Mouse (Mus musculus): Measurements from ENCODE around the gene Aadacl2. TPM values are rescaled to one million over a fixed set of nuclear protein-coding genes. Genes with fewer than 3 reads are reported as not detected.

Aadacl2 gene
- polyA plus RNA-seq, 2 experiments, result 2.6 to 4.7 TPM

GRCm38 (mm10) chr3:60057809-60058082 is 51.2 kb downstream of the Aadacl2 start:
- ATAC-seq (ENCODE audit: low FRiP score, low read depth), result no peak
- Histone ChIP-seq H3K9ac (ENCODE audit: low read depth, low read length, severe bottlenecking) (no peak overlapping the region), H3K4me3 (replicated peaks; ENCODE audit: low read length) (no peak overlapping the region), H3K36me3 (ENCODE audit: control insufficient read depth, insufficient read depth, low read length) (no peaks in the 10 kb centered on the region), H3K9me3 (ENCODE audit: control insufficient read depth, low read length) (no peaks in the 10 kb centered on the region), H3K4me1 (ENCODE audit: control insufficient read depth, insufficient read depth, low read length) (no peaks in the 10 kb centered on the region), H3K27ac (replicated peaks; ENCODE audit: low read depth, low read length) (no peak overlapping the region), H3K27me3 (ENCODE audit: control insufficient read depth, insufficient read depth, low read length) (no peaks in the 10 kb centered on the region), H3K4me2 (replicated peaks; ENCODE audit: low read depth, low read length, severe bottlenecking) (no peak overlapping the region)
- DNase-seq (ENCODE audit: low spot score), result no peak
- 56% methylated on average over 1 of the region's 1 CpGs for WGBS
- TF ChIP-seq POLR2A (IDR thresholded peaks at IDR 0.05; ENCODE audit: borderline replicate concordance, extremely low read depth, insufficient read depth, insufficient read length), result no peak

Other genes starting within 250 kb of the Aadacl2 start
- gene Gm8298, start 145.7 kb upstream of the Aadacl2 start, polyA plus RNA-seq (2012; rRNA removed), result not detected in 2 replicates
- gene Gm8298, start 145.7 kb upstream of the Aadacl2 start, polyA plus RNA-seq (2014; fragmentation: Nextera tagmentation; extraction: Ambion mirVana), result not detected in 2 replicates
- 0.36 and 0.60 TPM in 2 replicates for gene C130079G13Rik, start 81.5 kb upstream of the Aadacl2 start, polyA plus RNA-seq (2012; rRNA removed)
- gene C130079G13Rik, start 81.5 kb upstream of the Aadacl2 start, polyA plus RNA-seq (2014; fragmentation: Nextera tagmentation; extraction: Ambion mirVana), result 0.90 and 0.98 TPM in 2 replicates
- 0.24 and 0.47 TPM in 2 replicates for gene Aadac, start 19.0 kb downstream of the Aadacl2 start, polyA plus RNA-seq (2012; rRNA removed)
- gene Aadac, start 19.0 kb downstream of the Aadacl2 start, polyA plus RNA-seq (2014; fragmentation: Nextera tagmentation; extraction: Ambion mirVana), result 0.41 TPM in 1 of 2 replicates, not detected in the other
- gene Sucnr1, start 75.1 kb downstream of the Aadacl2 start, polyA plus RNA-seq (2012; rRNA removed), result 1.2 TPM in 2 replicates
- gene Sucnr1, start 75.1 kb downstream of the Aadacl2 start, polyA plus RNA-seq (2014; fragmentation: Nextera tagmentation; extraction: Ambion mirVana), result 1.1 and 1.2 TPM in 2 replicates

Data from limb, embryonic 14.5 days (tissue).